Mouse (Mus musculus): Measurements from ENCODE around the gene Fam160a1. TPM values are rescaled to one million over a fixed set of nuclear protein-coding genes. Genes with fewer than 3 reads are reported as not detected.

Fam160a1 gene
- total and polyA plus RNA-seq, 3 experiments = 25.0 to 68.1 (median 47.0) TPM

DNA sequence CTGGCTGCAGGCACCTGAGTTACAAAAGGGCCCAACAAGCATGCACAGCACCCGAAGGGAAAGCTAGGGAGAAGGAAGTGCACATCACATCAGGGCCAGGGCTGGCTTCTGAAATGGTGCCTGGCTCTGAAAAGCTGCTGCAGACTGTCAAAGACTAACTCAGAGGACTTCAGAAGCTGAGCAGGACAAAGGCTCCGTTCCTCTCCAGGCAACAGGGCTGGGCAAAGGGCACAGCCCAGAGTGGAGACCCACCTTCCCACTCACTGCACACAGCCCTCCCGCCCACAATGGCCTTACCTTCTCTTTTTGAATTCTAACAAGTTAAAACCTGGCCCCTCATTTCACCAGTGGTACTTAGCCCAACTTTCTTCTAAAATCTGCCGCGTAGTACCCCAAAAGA lies 153.3 kb downstream of the Fam160a1 start:
- H3K36me3 ChIP-seq (ENCODE audit: control insufficient read depth, insufficient read depth, low read length) = no peaks in the 10 kb centered on the region
- DNase-seq = no peak
- peaks cover 1% of the 10 kb centered on the region; the same call in 1 of the 2 replicates for H3K4me1 ChIP-seq (ENCODE audit: control insufficient read depth, insufficient read depth, low read length)
- no peaks in the 10 kb centered on the region for H3K79me2 ChIP-seq (replicated peaks; ENCODE audit: control insufficient read depth, insufficient read depth, low read length)
- no peak for TF ChIP-seq CTCF (IDR thresholded peaks at IDR 0.05)
- no peak overlapping the region for H3K4me3 ChIP-seq
- H3K27me3 ChIP-seq (ENCODE audit: control insufficient read depth, insufficient read depth, low read length) = no peaks in the 10 kb centered on the region
- 81% methylated on average over 5 of the region's 5 CpGs for WGBS
- no peak overlapping the region for H3K27ac ChIP-seq
- intact Hi-C loops (cut with DNase I) = no loop called here
- H3K9ac ChIP-seq (ENCODE audit: low read depth, low read length) = no peak overlapping the region

DNA sequence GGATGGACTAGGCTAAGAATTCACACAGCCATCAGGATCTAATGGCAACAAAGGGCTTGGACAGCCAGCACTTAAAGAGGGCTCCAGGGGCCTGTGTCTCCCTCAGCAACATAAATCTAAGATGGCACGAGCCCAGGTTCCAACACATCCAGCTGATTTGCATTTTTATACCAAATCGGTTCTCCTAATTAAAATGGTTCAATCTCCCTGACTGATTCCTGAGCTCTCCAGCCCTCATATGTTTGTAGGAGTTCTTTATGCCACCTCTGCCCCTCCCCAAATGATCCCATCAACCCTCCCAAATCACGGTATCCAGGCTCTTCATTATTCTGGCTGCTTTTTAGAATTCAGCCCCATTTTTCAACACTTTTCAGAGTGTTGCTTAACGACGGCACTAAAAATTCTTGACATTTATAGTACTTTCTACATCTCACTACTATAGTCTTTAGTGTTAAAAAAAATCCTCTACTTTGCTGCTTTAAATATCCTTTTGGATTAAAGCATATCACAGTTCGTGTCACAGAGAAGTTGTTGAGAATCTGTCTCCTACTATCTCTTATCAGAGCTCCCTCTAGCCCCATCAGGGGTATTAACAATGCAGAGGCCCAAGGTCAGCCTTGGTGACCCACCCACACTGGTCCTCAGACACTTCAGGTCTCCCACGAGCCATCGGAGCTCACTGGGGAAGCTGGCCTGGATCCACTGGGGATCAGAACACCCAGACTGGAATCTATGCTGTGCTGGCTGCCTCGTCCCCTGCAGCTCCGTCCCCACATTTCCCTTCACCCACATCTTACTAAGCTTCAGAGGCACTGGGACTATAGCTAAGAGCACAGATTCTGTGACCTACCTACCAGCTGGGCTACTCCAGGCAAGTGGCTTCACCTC lies 154.9 kb downstream of the Fam160a1 start:
- WGBS = 63% methylated on average over 10 of the region's 10 CpGs
- H3K27me3 ChIP-seq (ENCODE audit: control insufficient read depth, insufficient read depth, low read length) = no peaks in the 10 kb centered on the region

DNA sequence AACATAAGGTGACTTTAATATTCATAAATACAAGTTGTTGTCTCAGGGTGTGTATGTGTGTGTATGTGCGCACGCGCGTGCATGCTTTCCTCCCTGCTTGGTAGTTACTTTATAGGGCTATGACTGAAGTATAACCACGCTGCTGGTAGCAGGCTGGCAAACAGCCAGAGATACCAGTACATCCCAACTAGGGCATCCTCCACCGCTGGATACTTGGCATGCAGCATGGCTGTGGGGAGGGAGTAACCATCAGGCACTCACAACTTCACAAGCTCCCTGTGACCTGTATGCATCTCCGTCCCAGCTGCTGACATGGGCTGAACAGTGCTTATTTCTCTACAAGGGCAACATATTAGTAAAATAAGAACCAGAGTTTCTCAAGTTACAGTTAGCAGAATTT lies 157.4 kb downstream of the Fam160a1 start:
- 68% methylated on average over 7 of the region's 7 CpGs for WGBS

More for the DNA sequence above, 154.9 kb downstream of the Fam160a1 start:
- Histone ChIP-seq H3K4me3 (no peak overlapping the region), H3K36me3 (ENCODE audit: control insufficient read depth, insufficient read depth, low read length) (no peaks in the 10 kb centered on the region), H3K9ac (ENCODE audit: low read depth, low read length) (no peak overlapping the region), H3K79me2 (replicated peaks; ENCODE audit: control insufficient read depth, insufficient read depth, low read length) (no peaks in the 10 kb centered on the region), H3K4me1 (ENCODE audit: control insufficient read depth, insufficient read depth, low read length) (peaks cover 1% of the 10 kb centered on the region; the same call in 1 of the 2 replicates), H3K27ac (no peak overlapping the region)
- DNase-seq = no peak
- TF ChIP-seq POLR2A (IDR thresholded peaks at IDR 0.05; ENCODE audit: insufficient read depth, low read depth, low read length) (no peak), EP300 (IDR thresholded peaks at IDR 0.05; ENCODE audit: insufficient read depth, low read depth, low read length) (no peak), CTCF (IDR thresholded peaks at IDR 0.05) (no peak)
- intact Hi-C loops (cut with DNase I) = no loop called here

DNA sequence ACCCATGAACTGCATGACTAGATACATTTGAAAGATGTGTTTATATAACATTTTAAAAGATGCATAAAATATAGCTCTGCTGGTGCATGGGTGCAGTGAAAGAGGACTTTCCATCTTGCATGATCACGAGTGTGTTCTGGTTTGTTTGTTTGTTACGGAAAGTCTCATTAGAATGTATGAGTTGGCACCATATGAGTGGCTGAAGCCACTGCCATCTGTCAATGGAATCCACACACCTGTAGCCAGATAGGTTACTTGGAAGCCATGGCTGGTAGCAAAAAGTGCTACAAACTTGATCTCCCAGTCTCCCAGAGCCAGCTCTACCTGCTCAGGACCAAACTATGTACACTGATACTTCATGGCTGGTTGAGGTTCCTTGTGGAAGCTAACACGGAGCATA lies 161.6 kb downstream of the Fam160a1 start:
- TF ChIP-seq POLR2A (IDR thresholded peaks at IDR 0.05; ENCODE audit: insufficient read depth, low read depth, low read length) = no peak
- TF ChIP-seq EP300 (IDR thresholded peaks at IDR 0.05; ENCODE audit: insufficient read depth, low read depth, low read length) = no peak
- no peak for TF ChIP-seq CTCF (IDR thresholded peaks at IDR 0.05)
- Histone ChIP-seq H3K79me2 (replicated peaks; ENCODE audit: control insufficient read depth, insufficient read depth, low read length) (no peaks in the 10 kb centered on the region), H3K4me1 (ENCODE audit: control insufficient read depth, insufficient read depth, low read length) (no peaks in the 10 kb centered on the region), H3K27ac (no peak overlapping the region), H3K4me3 (no peak overlapping the region), H3K9ac (ENCODE audit: low read depth, low read length) (no peak overlapping the region), H3K27me3 (ENCODE audit: control insufficient read depth, insufficient read depth, low read length) (no peaks in the 10 kb centered on the region), H3K36me3 (ENCODE audit: control insufficient read depth, insufficient read depth, low read length) (no peaks in the 10 kb centered on the region)
- 97% methylated on average over 3 of the region's 3 CpGs for WGBS
- intact Hi-C loops (cut with DNase I) = no loop called here
- DNase-seq = no peak

More for the DNA sequence above, 157.4 kb downstream of the Fam160a1 start:
- no peak for DNase-seq
- Histone ChIP-seq H3K27me3 (ENCODE audit: control insufficient read depth, insufficient read depth, low read length) (no peaks in the 10 kb centered on the region), H3K9ac (ENCODE audit: low read depth, low read length) (no peak overlapping the region), H3K4me3 (no peak overlapping the region), H3K79me2 (replicated peaks; ENCODE audit: control insufficient read depth, insufficient read depth, low read length) (no peaks in the 10 kb centered on the region), H3K4me1 (ENCODE audit: control insufficient read depth, insufficient read depth, low read length) (no peaks in the 10 kb centered on the region), H3K36me3 (ENCODE audit: control insufficient read depth, insufficient read depth, low read length) (no peaks in the 10 kb centered on the region), H3K27ac (no peak overlapping the region)
- TF ChIP-seq CTCF (IDR thresholded peaks at IDR 0.05) (no peak), EP300 (IDR thresholded peaks at IDR 0.05; ENCODE audit: insufficient read depth, low read depth, low read length) (no peak), POLR2A (IDR thresholded peaks at IDR 0.05; ENCODE audit: insufficient read depth, low read depth, low read length) (no peak)
- intact Hi-C loops (cut with DNase I) = no loop called here

DNA sequence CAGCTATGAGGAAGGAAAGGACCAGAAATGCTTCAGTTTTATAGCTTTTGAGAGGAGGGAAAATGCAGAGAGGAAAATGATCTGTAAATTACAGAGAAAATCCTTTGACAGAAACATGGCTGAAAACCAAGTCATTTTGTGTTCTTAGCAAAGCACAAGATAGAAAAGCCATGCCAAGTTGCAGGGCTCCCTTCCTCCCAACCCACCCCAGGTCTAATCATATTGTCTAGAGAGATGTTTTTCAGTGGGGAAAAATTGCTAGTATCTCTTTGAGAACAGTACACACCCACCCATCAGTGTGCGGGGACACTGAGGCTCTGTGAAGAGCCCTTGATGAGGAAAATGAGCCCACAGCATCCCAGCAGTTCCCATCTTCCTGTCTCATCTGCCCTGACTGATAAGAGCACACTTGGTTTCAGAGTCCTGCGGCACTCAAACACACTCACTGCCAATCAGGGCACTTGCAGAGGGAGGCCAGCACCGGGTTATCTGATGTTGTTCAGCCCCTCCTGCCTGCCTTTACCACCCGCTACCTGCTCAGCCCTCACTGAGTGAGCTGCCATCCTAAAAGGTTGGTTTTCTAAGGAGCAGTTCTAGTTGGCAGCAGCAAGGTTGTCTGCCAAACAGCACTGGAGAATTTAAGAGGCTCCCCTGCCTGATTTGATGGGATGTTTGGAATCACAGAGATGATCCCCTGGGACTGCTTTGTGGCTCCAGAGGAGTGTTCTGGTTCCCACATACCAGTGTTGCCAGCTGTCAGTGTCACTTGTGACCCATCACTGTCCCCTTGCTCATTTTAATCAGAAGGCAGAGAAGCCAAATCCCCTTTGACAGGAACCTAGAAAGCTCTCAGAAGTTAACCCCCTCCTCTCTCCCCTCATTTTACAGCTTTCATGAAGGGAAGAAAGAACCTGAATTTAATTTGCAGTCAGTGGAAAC lies 164.1 kb downstream of the Fam160a1 start:
- no peak overlapping the region for H3K9ac ChIP-seq (ENCODE audit: low read depth, low read length)
- WGBS = 53% methylated on average over 4 of the region's 4 CpGs
- TF ChIP-seq EP300 (IDR thresholded peaks at IDR 0.05; ENCODE audit: insufficient read depth, low read depth, low read length) (no peak), CTCF (IDR thresholded peaks at IDR 0.05) (no peak), POLR2A (IDR thresholded peaks at IDR 0.05; ENCODE audit: insufficient read depth, low read depth, low read length) (no peak)

More for the DNA sequence above, 164.1 kb downstream of the Fam160a1 start:
- intact Hi-C loops (cut with DNase I) = no loop called here
- DNase-seq = no peak
- no peaks in the 10 kb centered on the region for H3K79me2 ChIP-seq (replicated peaks; ENCODE audit: control insufficient read depth, insufficient read depth, low read length)
- H3K27ac ChIP-seq = no peak overlapping the region
- H3K36me3 ChIP-seq (ENCODE audit: control insufficient read depth, insufficient read depth, low read length) = no peaks in the 10 kb centered on the region
- no peaks in the 10 kb centered on the region for H3K27me3 ChIP-seq (ENCODE audit: control insufficient read depth, insufficient read depth, low read length)
- no peaks in the 10 kb centered on the region for H3K4me1 ChIP-seq (ENCODE audit: control insufficient read depth, insufficient read depth, low read length)
- no peak overlapping the region for H3K4me3 ChIP-seq
